Mouse (Mus musculus) adrenal gland, postnatal 4 days (tissue): ENCODE measurements around the gene Cyba. TPM values are rescaled to one million over a fixed set of nuclear protein-coding genes. Genes with fewer than 3 reads are reported as not detected.

Source experiments
- DNase-seq, 2 experiments: peaks; one replicate each; pipeline ENCODE4 v3.0.0; 2021 to 2022; ENCODE audit warnings: low spot score in 2 of 2, mixed read lengths in 2 of 2
- long read RNA-seq, 2 experiments: library from polyadenylated mRNA; stranded (forward); transcript quantifications; one replicate each; pipeline ENCODE4 v2.0.0; 2021
- total RNA-seq, 2 experiments: library from RNA; stranded (reverse); gene quantifications; 2 replicates each; pipeline ENCODE4 v1.2.3; 2021

Gene Cyba
- total RNA-seq, result 10 to 100 TPM; 49.9 to 76.7 TPM
- long read RNA-seq, experiment 1, transcript Cyba-201 (6 exons, 744 nt), result major isoform, 57 of 69 reads
- long read RNA-seq, experiment 1, partial matches to known transcripts, result 8 of 69 reads
- long read RNA-seq, experiment 1, other reads (novel, unspliced or antisense), result 3 of 69 reads
- long read RNA-seq, experiment 2, transcript Cyba-201 (6 exons, 744 nt), result major isoform, 84 of 104 reads
- long read RNA-seq, experiment 2, partial matches to known transcripts, result 17 of 104 reads
- long read RNA-seq, experiment 2, other reads (novel, unspliced or antisense), result 3 of 104 reads

- DNase-seq, result peak in 1 of 2 experiments; percentile 43
Measured at GRCm38 (mm10) chr8:122432443-122433268, at the start of gene Cyba. TSS of gene Cyba (minus strand) at chr8:122432930.

DNA sequence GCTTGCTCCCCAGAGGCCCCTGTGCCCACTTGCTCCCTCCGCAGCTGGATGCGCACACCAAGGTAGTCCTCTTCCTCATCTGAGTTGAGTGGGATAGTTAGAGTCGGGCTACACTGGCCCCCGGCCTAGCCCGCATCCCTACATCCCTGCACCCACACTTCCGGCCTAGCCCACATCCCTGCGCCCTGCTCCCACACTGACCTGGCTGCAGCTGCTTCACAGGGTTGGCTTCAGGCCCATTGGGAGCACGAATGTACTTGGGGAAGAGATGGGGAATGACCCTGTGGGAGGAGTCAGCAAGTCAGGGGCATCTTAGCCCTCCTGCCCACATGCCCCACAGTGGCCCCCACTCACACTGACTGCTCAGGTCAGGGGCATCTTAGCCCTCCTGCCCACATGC is 49.7 kb upstream of the Cyba start:
- DNase-seq, result no peak

GRCm38 (mm10) chr8:122475580-122476320 is 43.0 kb upstream of the Cyba start, which contains the start of the genes Rnf166 and Ctu2:
TSS of gene Rnf166 (minus strand) at chr8:122476064.
TSS of gene Ctu2 (plus strand) at chr8:122476143.
- peak; percentile 79 to 93 for DNase-seq

DNA sequence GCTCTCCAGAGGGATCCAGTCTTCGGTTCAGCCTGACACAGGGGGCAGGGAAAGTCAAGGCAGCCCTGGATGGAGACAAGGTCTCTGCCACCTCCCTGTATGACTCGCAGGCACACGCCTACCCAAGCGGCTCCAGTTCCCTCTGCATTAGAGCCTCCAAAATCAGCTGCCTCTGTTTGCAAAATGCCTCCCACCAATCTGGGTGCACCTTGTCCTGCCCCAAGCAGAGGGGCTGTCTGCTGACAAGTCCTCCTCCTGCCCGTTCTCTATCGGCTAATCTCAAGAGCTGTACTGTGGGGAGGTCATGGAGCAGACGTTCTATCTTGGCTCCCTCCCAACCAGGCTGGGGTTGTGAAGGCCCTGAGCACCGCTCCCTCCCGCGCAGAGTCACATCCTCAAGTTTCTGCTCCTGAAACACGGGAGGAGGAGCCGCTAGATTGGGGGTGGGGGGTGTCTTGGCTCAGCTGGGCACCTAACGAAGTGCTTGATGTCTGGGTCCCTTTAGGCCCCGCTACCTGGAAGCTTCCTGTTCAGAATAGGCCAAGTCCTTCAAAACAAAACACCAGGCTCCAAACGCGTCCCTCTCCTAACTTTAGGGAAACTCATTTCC is 42.3 kb upstream of the Cyba start:
- DNase-seq, result peak; percentile 26 to 28

- DNase-seq, result no peak
Measured at GRCm38 (mm10) chr8:122473911-122474421, 41.2 kb upstream of the Cyba start.

GRCm38 (mm10) chr8:122470691-122471090 is 38.0 kb upstream of the Cyba start:
- DNase-seq, result no peak

DNA sequence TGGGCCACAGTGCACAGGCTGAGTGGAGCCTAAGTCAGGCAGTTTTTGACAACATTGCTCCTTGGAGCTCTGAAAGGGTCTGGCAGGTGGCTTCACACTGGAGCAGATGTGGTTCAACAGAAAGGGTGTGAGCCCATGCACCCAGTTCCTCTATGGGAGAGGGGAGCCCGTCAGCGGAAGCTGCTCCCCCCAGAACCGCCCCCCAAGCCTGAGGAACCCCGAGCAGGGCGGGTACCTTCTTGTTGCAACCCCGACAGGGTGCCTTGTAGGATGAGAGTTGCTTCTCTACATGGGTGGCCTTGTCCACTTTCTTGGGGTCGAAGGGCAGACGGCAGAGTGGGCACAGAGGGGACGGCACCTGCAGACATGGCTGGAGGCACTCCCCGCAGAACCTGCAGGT is 37.2 kb upstream of the Cyba start:
- no peak for DNase-seq

DNA sequence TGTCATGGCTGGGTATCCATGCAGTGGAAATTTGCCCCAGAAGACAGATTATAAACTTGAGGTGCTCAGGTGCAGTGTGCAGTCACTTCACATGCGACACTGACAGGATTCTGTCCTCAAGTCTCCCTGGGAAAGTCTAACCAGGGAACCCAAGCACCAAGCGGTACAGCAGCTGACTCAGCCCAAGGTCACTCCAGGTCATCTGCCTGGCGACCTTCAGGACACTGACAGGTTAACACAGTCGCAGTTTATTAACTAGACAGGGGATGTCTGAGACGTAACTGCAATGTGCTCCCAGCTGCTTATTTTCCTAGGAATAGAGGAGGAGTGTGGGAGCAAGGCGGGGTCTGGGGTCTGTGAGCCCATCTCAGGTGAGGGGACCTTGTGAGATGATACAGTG is 36.7 kb upstream of the Cyba start:
- no peak for DNase-seq

- no peak for DNase-seq
Measured at GRCm38 (mm10) chr8:122467816-122468215, 35.1 kb upstream of the Cyba start.

DNA sequence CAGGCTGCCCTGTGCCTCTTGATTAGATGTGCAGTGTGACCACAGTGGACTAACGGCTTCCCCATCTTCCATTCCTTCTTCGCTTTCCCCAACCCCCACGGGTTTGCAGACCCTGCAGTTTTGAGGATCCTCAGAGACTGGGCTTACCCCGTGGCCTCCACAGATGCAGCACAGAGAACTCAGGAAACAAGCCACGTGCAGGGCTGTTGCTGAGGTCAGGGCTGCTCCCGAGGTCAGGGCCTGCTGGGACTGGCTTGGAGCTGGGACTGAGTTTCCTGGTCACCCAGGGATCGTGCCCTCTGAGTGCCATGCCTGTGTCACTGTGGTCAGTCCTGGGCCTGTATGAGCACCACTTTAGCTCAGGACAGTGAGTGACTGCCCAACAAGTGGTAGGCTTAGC is 32.3 kb upstream of the Cyba start:
- no peak for DNase-seq

DNA sequence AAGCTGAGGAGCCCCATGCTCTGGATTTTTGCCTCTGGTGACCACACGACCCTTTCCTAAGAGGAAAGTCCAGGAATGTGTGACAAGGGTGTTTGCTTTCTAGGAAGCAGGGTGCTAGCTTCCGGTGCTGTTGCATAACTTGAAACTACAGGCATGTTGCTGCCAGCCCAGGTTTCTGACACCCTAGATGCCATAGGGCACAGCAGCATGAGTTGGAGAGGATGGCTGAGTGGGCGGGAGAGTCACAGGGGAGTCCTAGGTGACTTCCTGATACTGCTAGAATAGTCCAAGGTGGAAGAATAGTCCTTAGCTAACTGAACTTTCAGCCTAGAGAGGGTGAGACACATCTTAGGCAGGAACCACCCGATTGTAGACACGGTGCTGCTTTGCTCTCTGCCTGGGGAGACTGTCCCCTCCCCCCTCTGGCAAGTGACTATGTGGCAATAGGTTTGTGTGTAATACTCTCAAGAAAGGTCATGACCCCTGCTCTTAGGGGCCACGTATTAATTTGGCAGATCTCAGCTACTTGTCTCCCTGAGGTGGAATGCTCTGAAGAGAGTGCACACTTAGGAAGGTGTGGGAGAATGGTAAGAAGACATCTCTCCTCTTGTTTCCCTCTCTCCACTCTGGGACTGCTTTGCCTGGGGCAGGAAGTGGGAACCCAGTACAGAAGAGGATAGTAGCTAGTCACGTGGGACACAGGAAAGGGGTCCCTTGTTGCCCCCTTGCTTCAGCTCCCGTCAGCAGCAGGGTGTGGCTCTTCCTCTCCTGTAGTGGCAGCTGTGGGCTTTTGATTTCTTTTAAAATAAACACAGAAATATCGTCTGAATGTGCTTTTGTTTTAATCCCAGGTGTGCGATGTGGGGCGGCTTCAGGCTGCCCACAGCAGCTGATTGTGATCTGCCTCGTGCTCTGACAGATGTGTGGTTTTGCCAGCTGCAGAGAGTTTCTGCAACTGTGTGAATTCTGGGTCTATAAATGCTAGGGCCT is 31.2 kb upstream of the Cyba start:
- DNase-seq, result no peak

DNA sequence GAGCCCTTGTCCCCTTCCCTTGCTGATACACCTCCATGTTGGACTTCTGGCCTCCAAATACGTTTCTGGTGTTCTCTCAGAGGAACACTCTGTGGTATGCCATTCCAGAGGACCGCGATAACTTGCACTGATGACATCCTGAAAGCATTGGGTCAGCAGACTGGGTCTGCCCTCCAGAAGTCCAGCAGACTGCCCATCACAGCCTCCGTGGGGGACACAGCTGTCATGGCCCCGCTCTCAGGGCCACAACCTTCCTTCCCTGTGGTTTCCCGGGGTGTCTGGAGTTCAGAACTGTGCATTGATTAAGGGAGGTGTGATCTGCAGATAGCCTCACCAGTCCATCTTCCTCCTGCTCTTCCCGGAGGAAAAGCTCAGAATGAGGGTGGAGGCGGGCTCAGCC is 29.8 kb upstream of the Cyba start:
- DNase-seq, result no peak

GRCm38 (mm10) chr8:122461473-122462148 is 28.9 kb upstream of the Cyba start:
- no peak for DNase-seq

- DNase-seq, result no peak
Measured at GRCm38 (mm10) chr8:122460524-122461472, 28.1 kb upstream of the Cyba start, which contains the start of gene Snai3. TSS of gene Snai3 (minus strand) at chr8:122460733.

DNA sequence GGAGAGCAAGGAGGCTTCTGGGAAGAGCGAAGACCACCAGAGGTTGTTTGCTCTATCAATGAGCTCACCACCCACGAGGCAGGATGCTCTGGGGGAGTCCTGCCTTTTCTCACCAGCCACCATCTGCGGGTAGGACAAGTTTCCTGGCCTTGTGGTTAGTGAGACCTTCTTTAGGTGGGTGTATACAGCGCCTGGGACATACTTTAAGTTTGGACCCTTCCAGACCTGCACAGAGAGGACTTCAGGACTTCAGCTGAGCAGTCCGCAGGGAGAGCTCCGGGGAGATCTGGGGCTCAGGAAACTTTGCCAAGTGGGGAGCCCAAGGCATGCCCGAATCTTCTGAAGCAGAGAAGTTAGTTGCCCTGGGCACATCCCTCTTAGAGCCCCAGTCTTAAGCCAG is 27.3 kb upstream of the Cyba start:
- no peak for DNase-seq

DNA sequence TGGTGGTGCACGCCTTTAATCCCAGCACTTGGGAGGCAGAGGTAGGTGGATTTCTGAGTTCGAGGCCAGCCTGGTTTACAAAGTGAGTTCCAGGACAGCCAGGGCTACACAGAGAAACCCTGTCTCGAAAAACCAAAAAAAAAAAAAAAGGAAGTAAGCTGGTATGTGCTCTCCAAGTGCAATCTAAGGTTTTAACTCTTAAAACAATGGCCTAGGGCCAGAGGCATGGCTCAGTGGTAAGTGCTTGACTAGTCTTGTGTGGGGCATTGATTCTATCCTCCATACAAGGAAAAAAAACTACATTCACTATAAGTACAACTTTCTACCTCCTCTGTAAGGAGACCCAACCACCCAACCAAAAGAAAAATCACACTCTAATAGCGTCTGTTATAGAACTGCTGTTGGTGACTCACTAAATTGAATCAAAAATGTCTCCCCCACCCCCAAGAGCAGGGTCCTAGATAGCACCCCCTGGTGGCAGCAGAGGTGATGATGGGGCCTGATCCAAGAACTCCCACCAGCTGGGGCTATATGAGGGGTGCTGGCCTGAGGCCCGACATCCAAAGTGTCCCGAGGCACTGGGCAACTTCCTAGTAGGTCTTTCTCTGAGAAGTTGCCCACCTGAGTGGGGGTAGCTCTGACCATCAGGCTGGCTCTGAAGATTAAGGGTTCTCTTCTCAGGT is 26.6 kb upstream of the Cyba start:
- no peak for DNase-seq

GRCm38 (mm10) chr8:122457171-122457570 is 24.4 kb upstream of the Cyba start:
- no peak for DNase-seq
